Mouse (Mus musculus): ENCODE measurements at regions not wholly inside any gene's neighbourhood (a gene's known extent, or its start where the extent isn't known, plus 50 kb on each side); places are given as distances from the start of the nearest gene placed in this dataset.

DNA sequence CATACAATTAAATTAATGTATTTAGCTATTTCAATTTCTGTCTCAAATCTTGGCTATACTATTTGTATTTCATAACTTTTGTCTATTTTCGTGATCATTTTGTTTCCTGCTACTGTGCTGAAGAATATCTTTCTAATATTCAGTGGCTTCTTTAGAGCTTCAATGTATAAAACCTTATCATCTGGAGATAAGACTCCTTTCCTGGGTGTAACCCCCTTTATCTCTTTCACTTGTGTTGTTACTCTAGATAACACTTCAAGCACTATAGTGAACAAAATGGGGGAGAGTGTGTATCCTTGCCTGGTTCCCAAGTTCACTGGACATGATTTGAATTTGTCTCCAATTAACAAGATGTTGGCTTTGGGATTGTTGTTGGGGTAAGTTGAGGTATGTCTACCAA is 341.5 kb downstream of the 1700017N19Rik start:
- no peak for TF ChIP-seq EP300 (optimal IDR thresholded peaks at IDR 0.05)
- no peak for TF ChIP-seq CTCF (IDR thresholded peaks at IDR 0.05; ENCODE audit: low read depth)
- no peak overlapping the region for H3K27ac ChIP-seq (replicated peaks)
- no peak overlapping the region for H3K4me2 ChIP-seq (replicated peaks; ENCODE audit: low read depth)
- no peak overlapping the region for H3K4me3 ChIP-seq (ENCODE audit: low read depth, low read length)
- H3K4me1 ChIP-seq (replicated peaks; ENCODE audit: control insufficient read depth, insufficient read depth) = no peaks in the 10 kb centered on the region
- ATAC-seq (ENCODE audit: low FRiP score, low TSS enrichment) (no peak), DNase-seq (ENCODE audit: low spot score) (no peak)
- H3K27me3 ChIP-seq (ENCODE audit: control insufficient read depth, insufficient read depth, low read length) = no peaks in the 10 kb centered on the region
- WGBS = 88% methylated on average over 1 of the region's 1 CpGs
- H3K9ac ChIP-seq (ENCODE audit: low read length) = no peak overlapping the region
- no peaks in the 10 kb centered on the region for H3K9me3 ChIP-seq (ENCODE audit: control insufficient read depth, low read length)
- H3K36me3 ChIP-seq (ENCODE audit: control insufficient read depth, insufficient read depth, low read length) = no peaks in the 10 kb centered on the region

DNA sequence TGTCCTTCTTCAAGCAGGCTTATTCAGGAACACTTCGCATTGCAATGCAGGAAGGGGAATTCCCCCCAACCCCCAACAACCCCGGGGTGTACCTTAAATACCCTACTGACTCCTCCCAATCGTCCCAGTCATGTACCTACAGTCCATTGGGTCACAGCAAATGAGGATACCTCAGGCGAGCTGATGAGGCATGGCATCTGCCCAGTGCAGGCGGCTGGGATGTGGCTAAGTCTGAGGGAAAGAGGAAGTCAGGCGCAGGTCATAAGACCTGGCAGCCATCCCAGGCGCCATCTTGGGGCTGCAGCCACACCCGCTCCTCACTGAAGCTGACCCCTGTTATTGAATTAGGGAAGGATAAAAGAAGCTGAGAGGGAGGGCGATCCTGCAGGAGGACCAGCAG is 368.1 kb downstream of the 1700017N19Rik start:
- no peak for TF ChIP-seq CTCF (IDR thresholded peaks at IDR 0.05; ENCODE audit: low read depth)
- no peak for TF ChIP-seq EP300 (optimal IDR thresholded peaks at IDR 0.05)
- no peaks in the 10 kb centered on the region for H3K27me3 ChIP-seq (ENCODE audit: control insufficient read depth, insufficient read depth, low read length)
- H3K4me2 ChIP-seq (replicated peaks; ENCODE audit: low read depth) = no peak overlapping the region
- H3K27ac ChIP-seq (replicated peaks) = no peak overlapping the region
- no peaks in the 10 kb centered on the region for H3K9me3 ChIP-seq (ENCODE audit: control insufficient read depth, low read length)
- H3K4me3 ChIP-seq (ENCODE audit: low read depth, low read length) = no peak overlapping the region
- no peak for DNase-seq (ENCODE audit: low spot score)
- 88% methylated on average over 9 of the region's 9 CpGs for WGBS
- no peak overlapping the region for H3K9ac ChIP-seq (ENCODE audit: low read length)
- no peaks in the 10 kb centered on the region for H3K36me3 ChIP-seq (ENCODE audit: control insufficient read depth, insufficient read depth, low read length)
- no peak for ATAC-seq (ENCODE audit: low FRiP score, low TSS enrichment)
- H3K4me1 ChIP-seq (replicated peaks; ENCODE audit: control insufficient read depth, insufficient read depth) = no peaks in the 10 kb centered on the region

DNA sequence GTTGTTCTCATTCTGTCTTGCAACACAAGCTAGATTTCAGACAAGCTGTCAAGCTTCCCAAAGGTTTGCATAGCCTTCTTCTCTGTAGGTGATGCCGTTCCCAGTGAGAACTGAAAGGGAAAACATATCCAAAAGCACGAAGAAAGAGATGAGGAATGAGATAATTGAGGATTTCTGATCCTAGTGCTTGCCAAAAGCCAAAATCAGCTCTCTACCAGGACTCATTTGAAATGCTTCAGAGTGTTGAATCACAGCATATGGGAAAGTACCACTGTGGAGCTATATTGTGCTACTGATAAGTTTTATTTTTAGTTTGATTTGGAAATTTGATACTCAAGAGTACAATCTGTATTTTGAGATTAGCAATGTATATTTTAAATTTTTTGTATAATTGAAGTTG is 413.2 kb downstream of the 1700017N19Rik start:
- Histone ChIP-seq H3K4me3 (ENCODE audit: low read depth, low read length) (no peak overlapping the region), H3K36me3 (ENCODE audit: control insufficient read depth, insufficient read depth, low read length) (no peaks in the 10 kb centered on the region), H3K4me2 (replicated peaks; ENCODE audit: low read depth) (no peak overlapping the region), H3K27ac (replicated peaks) (no peak overlapping the region), H3K4me1 (replicated peaks; ENCODE audit: control insufficient read depth, insufficient read depth) (no peaks in the 10 kb centered on the region), H3K27me3 (ENCODE audit: control insufficient read depth, insufficient read depth, low read length) (no peaks in the 10 kb centered on the region), H3K9ac (ENCODE audit: low read length) (no peak overlapping the region), H3K9me3 (ENCODE audit: control insufficient read depth, low read length) (no peaks in the 10 kb centered on the region)
- no peak for TF ChIP-seq EP300 (optimal IDR thresholded peaks at IDR 0.05)
- TF ChIP-seq CTCF (IDR thresholded peaks at IDR 0.05; ENCODE audit: low read depth) = no peak
- ATAC-seq (ENCODE audit: low FRiP score, low TSS enrichment) (no peak), DNase-seq (ENCODE audit: low spot score) (no peak)
- WGBS = 62% methylated on average over 2 of the region's 2 CpGs

DNA sequence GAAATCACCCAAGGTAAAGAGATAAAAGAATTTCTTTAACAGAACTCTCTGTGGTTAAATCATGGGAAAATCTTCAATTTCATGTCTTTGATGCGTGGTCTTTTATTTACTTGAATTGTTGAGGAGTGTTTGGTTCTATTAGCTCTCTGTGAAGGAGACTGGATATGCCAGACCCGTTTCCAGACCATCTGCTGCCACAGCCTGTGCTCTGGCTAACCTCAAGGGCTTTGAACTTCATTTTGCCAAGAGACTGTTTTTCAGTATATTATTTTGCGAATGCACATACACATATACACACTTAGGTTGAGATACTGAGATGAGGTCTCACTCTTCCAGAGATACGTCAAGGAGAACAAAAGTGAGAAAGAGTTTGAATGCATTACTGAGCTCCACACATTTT is 414.4 kb downstream of the 1700017N19Rik start:
- no peaks in the 10 kb centered on the region for H3K9me3 ChIP-seq (ENCODE audit: control insufficient read depth, low read length)
- no peak overlapping the region for H3K9ac ChIP-seq (ENCODE audit: low read length)
- WGBS = 79% methylated on average over 4 of the region's 4 CpGs
- H3K36me3 ChIP-seq (ENCODE audit: control insufficient read depth, insufficient read depth, low read length) = no peaks in the 10 kb centered on the region
- ATAC-seq (ENCODE audit: low FRiP score, low TSS enrichment) = no peak
- TF ChIP-seq EP300 (optimal IDR thresholded peaks at IDR 0.05) (no peak), CTCF (IDR thresholded peaks at IDR 0.05; ENCODE audit: low read depth) (no peak)
- no peak overlapping the region for H3K27ac ChIP-seq (replicated peaks)
- no peak overlapping the region for H3K4me2 ChIP-seq (replicated peaks; ENCODE audit: low read depth)
- H3K4me1 ChIP-seq (replicated peaks; ENCODE audit: control insufficient read depth, insufficient read depth) = no peaks in the 10 kb centered on the region
- no peaks in the 10 kb centered on the region for H3K27me3 ChIP-seq (ENCODE audit: control insufficient read depth, insufficient read depth, low read length)
- H3K4me3 ChIP-seq (ENCODE audit: low read depth, low read length) = no peak overlapping the region
- DNase-seq (ENCODE audit: low spot score) = no peak

DNA sequence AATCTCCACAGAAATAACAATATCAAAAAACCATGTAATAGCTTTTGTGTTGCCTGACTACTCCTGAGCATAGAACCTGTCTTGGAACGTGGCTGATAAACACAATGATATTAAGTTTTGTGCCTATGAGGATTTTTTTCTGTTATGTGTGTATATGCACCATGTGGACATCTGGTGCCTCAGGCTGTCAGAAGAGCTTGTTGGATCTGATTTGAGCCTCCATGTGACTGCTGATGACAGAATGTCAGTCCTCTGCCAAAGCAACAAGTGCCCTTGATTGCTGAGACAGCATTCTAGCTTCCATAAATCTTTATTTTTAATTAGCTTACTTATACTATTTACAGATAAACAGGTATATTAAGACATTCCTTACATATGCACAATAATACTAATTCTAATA is 425.1 kb downstream of the 1700017N19Rik start:
- Histone ChIP-seq H3K27ac (replicated peaks) (no peak overlapping the region), H3K4me2 (replicated peaks; ENCODE audit: low read depth) (no peak overlapping the region), H3K4me3 (ENCODE audit: low read depth, low read length) (no peak overlapping the region), H3K9ac (ENCODE audit: low read length) (no peak overlapping the region), H3K36me3 (ENCODE audit: control insufficient read depth, insufficient read depth, low read length) (no peaks in the 10 kb centered on the region), H3K4me1 (replicated peaks; ENCODE audit: control insufficient read depth, insufficient read depth) (no peaks in the 10 kb centered on the region), H3K27me3 (ENCODE audit: control insufficient read depth, insufficient read depth, low read length) (no peaks in the 10 kb centered on the region), H3K9me3 (ENCODE audit: control insufficient read depth, low read length) (no peaks in the 10 kb centered on the region)
- DNase-seq (ENCODE audit: low spot score) (no peak), ATAC-seq (ENCODE audit: low FRiP score, low TSS enrichment) (no peak)
- 73% methylated on average over 1 of the region's 1 CpGs for WGBS
- TF ChIP-seq EP300 (optimal IDR thresholded peaks at IDR 0.05) (no peak), CTCF (IDR thresholded peaks at IDR 0.05; ENCODE audit: low read depth) (no peak)

DNA sequence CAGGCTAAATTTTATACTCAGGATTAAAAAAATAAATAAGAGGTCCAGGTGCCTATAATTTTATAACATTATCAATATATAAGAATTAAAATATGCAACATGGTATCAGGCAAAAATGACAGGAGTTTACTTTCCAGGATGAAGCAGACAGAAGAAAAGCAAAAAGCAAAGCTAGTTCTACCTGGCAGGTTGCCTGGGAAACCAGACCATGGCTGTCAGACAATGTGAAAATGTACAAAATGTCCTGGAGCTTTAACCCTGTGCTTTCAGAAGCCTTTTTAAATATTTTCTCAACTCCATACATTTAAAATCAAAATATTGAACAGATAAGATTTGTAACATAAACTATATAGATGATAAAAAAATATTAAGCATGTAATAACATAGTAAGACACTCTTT is 448.3 kb downstream of the 1700017N19Rik start:
- H3K27me3 ChIP-seq (ENCODE audit: control insufficient read depth, insufficient read depth, low read length) = no peaks in the 10 kb centered on the region
- H3K27ac ChIP-seq (replicated peaks) = no peak overlapping the region
- no peak overlapping the region for H3K9ac ChIP-seq (ENCODE audit: low read length)
- no peak overlapping the region for H3K4me3 ChIP-seq (ENCODE audit: low read depth, low read length)
- no peak for TF ChIP-seq EP300 (optimal IDR thresholded peaks at IDR 0.05)
- no peak for TF ChIP-seq CTCF (IDR thresholded peaks at IDR 0.05; ENCODE audit: low read depth)
- no peak overlapping the region for H3K4me2 ChIP-seq (replicated peaks; ENCODE audit: low read depth)
- no peaks in the 10 kb centered on the region for H3K9me3 ChIP-seq (ENCODE audit: control insufficient read depth, low read length)
- H3K4me1 ChIP-seq (replicated peaks; ENCODE audit: control insufficient read depth, insufficient read depth) = no peaks in the 10 kb centered on the region
- ATAC-seq (ENCODE audit: low FRiP score, low TSS enrichment) (no peak), DNase-seq (ENCODE audit: low spot score) (no peak)
- no peaks in the 10 kb centered on the region for H3K36me3 ChIP-seq (ENCODE audit: control insufficient read depth, insufficient read depth, low read length)
